Mouse (Mus musculus): ENCODE measurements around the gene Cd5l. TPM values are rescaled to one million over a fixed set of nuclear protein-coding genes. Genes with fewer than 3 reads are reported as not detected.

The Cd5l gene
- polyA plus RNA-seq, 1 experiment from 2014 or later, result 3.2 TPM

DNA sequence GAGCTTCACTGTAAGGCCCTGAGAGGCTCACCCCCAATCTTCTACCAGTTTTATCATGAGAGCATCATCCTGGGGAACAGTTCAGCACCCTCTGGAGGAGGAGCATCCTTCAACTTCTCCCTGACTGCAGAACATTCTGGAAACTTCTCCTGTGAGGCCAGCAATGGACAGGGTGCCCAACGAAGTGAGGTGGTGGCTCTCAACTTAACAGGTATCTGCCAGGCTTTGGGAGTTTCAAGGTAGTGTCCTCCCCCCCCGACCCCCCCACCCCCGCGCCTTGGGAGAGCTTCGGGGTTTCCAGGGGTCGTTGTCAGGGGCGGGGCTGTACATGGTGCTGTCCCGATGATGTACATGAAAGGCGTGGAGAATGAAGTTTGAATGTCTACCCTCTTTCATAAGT lies 27.4 kb downstream of the Cd5l start:
- Histone ChIP-seq H3K27ac (ENCODE audit: low read depth, low read length) (no peak overlapping the region), H3K4me2 (no peak overlapping the region), H3K9ac (ENCODE audit: low read depth, low read length) (no peak overlapping the region), H3K36me3 (ENCODE audit: control insufficient read depth, insufficient read depth, low read length) (no peaks in the 10 kb centered on the region), H3K4me1 (replicated peaks; ENCODE audit: control insufficient read depth, insufficient read depth, low read length) (no peaks in the 10 kb centered on the region), H3K27me3 (replicated peaks; ENCODE audit: control insufficient read depth, insufficient read depth, low read length) (no peaks in the 10 kb centered on the region), H3K4me3 (ENCODE audit: low read depth, low read length) (no peak overlapping the region), H3K9me3 (ENCODE audit: control insufficient read depth, low read length) (no peaks in the 10 kb centered on the region)
- no peak for DNase-seq (ENCODE audit: low spot score)
- WGBS, result 83% methylated on average over 7 of the region's 9 CpGs
- no peak for ATAC-seq (replicated peaks; ENCODE audit: low FRiP score)

DNA sequence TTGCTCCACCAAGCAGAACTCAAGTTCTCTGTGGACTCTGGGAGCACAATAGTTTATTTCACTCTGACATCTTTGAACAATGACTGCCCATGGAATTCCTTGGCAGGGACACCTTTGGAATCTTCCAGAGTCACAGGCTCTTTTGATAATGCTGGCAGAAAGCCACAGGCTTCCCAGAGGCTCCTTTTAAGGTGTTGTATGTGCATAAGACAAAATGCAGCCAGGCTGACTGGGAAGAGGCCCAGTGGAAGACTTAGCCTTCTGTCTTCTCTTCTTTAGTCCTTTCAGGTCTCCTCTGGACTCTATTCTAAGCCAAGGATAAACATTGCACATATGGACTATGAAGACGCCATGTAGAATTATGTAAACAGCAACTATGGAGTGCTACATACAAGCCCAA lies 33.3 kb downstream of the Cd5l start:
- Histone ChIP-seq H3K9me3 (ENCODE audit: control insufficient read depth, low read length) (no peaks in the 10 kb centered on the region), H3K27ac (ENCODE audit: low read depth, low read length) (no peak overlapping the region), H3K9ac (ENCODE audit: low read depth, low read length) (no peak overlapping the region), H3K4me3 (ENCODE audit: low read depth, low read length) (no peak overlapping the region), H3K4me1 (replicated peaks; ENCODE audit: control insufficient read depth, insufficient read depth, low read length) (no peaks in the 10 kb centered on the region), H3K36me3 (ENCODE audit: control insufficient read depth, insufficient read depth, low read length) (no peaks in the 10 kb centered on the region), H3K27me3 (replicated peaks; ENCODE audit: control insufficient read depth, insufficient read depth, low read length) (no peaks in the 10 kb centered on the region), H3K4me2 (no peak overlapping the region)
- WGBS, result 76% methylated on average over 1 of the region's 1 CpGs
- DNase-seq (ENCODE audit: low spot score), result no peak
- no peak for ATAC-seq (replicated peaks; ENCODE audit: low FRiP score)

DNA sequence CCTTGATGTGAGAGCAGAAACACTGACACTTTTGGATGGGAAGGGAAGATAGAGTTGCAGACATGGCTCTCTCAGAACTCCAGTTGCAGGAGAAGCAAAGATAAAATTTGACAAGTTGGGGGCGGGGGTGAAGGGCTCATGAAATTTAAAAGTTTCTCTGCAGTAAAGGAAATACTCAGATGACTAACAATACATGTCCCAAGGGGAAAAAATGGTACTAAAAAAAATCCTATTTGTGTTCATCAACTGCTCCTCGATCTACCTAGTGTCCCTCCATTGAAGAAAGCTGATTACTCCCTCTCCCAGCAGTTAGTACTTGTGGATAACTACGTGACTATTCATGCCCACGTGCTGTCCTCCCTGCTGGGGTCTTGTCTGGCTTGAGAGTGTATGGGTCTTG lies 41.1 kb downstream of the Cd5l start:
- ATAC-seq (replicated peaks; ENCODE audit: low FRiP score), result no peak
- no peaks in the 10 kb centered on the region for H3K4me1 ChIP-seq (replicated peaks; ENCODE audit: control insufficient read depth, insufficient read depth, low read length)
- H3K36me3 ChIP-seq (ENCODE audit: control insufficient read depth, insufficient read depth, low read length), result no peaks in the 10 kb centered on the region
- DNase-seq (ENCODE audit: low spot score), result no peak
- WGBS, result 58% methylated on average over 4 of the region's 4 CpGs
- no peak overlapping the region for H3K27ac ChIP-seq (ENCODE audit: low read depth, low read length)
- H3K4me2 ChIP-seq, result no peak overlapping the region
- H3K27me3 ChIP-seq (replicated peaks; ENCODE audit: control insufficient read depth, insufficient read depth, low read length), result no peaks in the 10 kb centered on the region
- H3K4me3 ChIP-seq (ENCODE audit: low read depth, low read length), result no peak overlapping the region
- no peaks in the 10 kb centered on the region for H3K9me3 ChIP-seq (ENCODE audit: control insufficient read depth, low read length)
- H3K9ac ChIP-seq (ENCODE audit: low read depth, low read length), result no peak overlapping the region

DNA sequence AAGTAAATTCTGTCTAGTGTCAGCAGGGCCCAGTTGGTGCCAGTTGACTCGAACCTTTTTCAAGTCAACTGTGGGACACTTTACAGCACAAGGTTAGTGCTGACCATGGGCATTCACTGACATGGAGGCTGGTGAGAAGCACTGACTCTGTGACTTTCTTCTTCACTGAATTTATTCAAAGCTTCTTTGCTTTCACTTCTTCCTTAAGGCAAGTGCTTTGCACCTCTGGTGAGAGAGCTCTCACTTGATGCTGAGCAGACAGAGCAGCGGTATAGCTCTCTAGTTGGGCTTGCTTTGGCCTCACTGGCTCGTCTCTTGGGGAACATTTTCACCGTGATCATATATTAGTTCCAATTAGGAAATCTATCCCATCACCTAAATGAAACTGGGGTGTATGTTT lies 42.2 kb downstream of the Cd5l start:
- Histone ChIP-seq H3K36me3 (ENCODE audit: control insufficient read depth, insufficient read depth, low read length) (no peaks in the 10 kb centered on the region), H3K4me1 (replicated peaks; ENCODE audit: control insufficient read depth, insufficient read depth, low read length) (no peaks in the 10 kb centered on the region), H3K27me3 (replicated peaks; ENCODE audit: control insufficient read depth, insufficient read depth, low read length) (no peaks in the 10 kb centered on the region), H3K9me3 (ENCODE audit: control insufficient read depth, low read length) (no peaks in the 10 kb centered on the region), H3K27ac (ENCODE audit: low read depth, low read length) (no peak overlapping the region), H3K4me3 (ENCODE audit: low read depth, low read length) (no peak overlapping the region), H3K4me2 (no peak overlapping the region), H3K9ac (ENCODE audit: low read depth, low read length) (no peak overlapping the region)
- 73% methylated on average over 4 of the region's 4 CpGs for WGBS
- no peak for DNase-seq (ENCODE audit: low spot score)
- no peak for ATAC-seq (replicated peaks; ENCODE audit: low FRiP score)

DNA sequence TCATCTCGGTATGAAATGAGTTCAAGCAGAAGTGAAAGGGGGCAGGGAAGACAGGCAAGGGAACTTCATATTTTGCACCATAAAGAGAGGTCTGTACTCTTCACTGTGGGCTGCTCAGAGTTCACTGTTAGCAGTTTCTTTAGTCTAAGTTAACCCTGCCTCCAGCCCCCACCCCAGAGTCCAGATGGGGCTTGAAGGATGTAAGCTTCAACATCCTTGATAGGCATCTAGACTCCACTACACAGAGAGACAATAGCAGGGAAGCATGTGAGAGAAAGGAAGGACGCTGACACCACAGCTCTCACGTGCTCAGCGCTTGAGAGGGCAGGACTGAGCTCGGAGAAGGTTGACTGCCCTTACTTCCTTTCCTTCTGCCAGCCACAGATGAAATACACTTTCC lies 43.6 kb downstream of the Cd5l start:
- DNase-seq (ENCODE audit: low spot score), result no peak
- WGBS, result 49% methylated on average over 5 of the region's 5 CpGs

DNA sequence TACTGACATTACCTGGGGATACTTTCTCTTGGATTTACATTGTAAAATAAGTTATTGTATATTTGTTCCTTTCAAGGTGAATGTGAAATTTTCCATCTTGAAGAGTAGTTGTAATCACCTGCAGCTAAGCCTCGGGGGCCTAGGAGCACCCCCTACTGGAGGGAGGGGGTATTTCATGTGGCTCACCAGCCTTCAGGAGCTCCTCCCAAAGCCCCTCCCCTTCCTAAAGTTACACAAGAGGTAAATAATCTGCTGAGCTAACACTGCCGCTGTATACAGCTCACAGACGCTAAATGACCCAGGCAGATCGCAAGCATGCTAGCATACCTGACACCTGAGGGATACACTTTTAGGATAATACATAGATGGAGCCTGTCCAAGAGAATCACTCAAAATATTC lies 50.5 kb downstream of the Cd5l start:
- Histone ChIP-seq H3K4me3 (ENCODE audit: low read depth, low read length) (no peak overlapping the region), H3K9me3 (ENCODE audit: control insufficient read depth, low read length) (no peaks in the 10 kb centered on the region), H3K27ac (ENCODE audit: low read depth, low read length) (no peak overlapping the region), H3K9ac (ENCODE audit: low read depth, low read length) (no peak overlapping the region), H3K36me3 (ENCODE audit: control insufficient read depth, insufficient read depth, low read length) (no peaks in the 10 kb centered on the region), H3K4me1 (replicated peaks; ENCODE audit: control insufficient read depth, insufficient read depth, low read length) (no peaks in the 10 kb centered on the region), H3K27me3 (replicated peaks; ENCODE audit: control insufficient read depth, insufficient read depth, low read length) (no peaks in the 10 kb centered on the region), H3K4me2 (no peak overlapping the region)
- 18% methylated on average over 4 of the region's 4 CpGs for WGBS
- ATAC-seq (replicated peaks; ENCODE audit: low FRiP score) (0 out of 2 replicates have a peak, but pooled peaks have one; percentile 29), DNase-seq (ENCODE audit: low spot score) (peak; percentile 33)

More for the DNA sequence above, 43.6 kb downstream of the Cd5l start:
- Histone ChIP-seq H3K9me3 (ENCODE audit: control insufficient read depth, low read length) (no peaks in the 10 kb centered on the region), H3K4me2 (no peak overlapping the region), H3K27me3 (replicated peaks; ENCODE audit: control insufficient read depth, insufficient read depth, low read length) (no peaks in the 10 kb centered on the region), H3K36me3 (ENCODE audit: control insufficient read depth, insufficient read depth, low read length) (no peaks in the 10 kb centered on the region), H3K4me3 (ENCODE audit: low read depth, low read length) (no peak overlapping the region), H3K27ac (ENCODE audit: low read depth, low read length) (no peak overlapping the region), H3K9ac (ENCODE audit: low read depth, low read length) (no peak overlapping the region), H3K4me1 (replicated peaks; ENCODE audit: control insufficient read depth, insufficient read depth, low read length) (no peaks in the 10 kb centered on the region)
- ATAC-seq (replicated peaks; ENCODE audit: low FRiP score), result no peak

DNA sequence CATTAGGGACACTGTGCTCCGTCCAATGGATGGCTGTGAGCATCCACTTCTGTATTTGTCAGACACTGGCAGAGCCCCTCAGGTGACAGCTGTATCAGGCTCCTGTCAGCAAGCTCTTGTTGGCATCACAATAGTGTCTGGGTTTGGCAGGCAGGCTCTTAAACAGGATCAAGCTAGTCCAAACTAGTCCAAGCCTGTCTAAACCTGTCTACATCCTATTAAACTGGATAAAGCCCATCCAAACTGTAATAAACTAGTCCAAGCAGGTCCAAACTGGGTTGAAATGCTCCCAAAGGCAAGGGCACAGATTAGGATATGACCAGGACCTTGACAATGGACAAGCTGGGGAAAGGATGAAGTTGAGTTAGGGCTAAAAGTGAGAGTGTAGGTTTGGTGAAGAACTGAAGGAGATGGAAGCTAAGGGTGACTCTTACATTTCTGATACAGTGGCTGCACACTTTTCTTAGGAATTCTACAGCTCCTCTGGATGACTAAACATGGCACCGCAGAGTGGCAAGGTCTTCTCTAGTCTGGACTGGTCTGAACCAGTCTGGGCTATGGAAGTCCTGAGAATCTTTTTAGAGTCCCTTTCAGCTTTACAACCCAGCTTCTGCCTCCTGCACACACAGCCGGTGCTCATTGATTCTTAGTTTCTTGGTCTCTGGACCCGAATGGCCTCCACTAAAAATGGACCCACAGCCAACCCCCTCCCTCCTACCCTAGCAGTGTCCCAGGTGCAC lies 51.7 kb downstream of the Cd5l start:
- ATAC-seq (replicated peaks; ENCODE audit: low FRiP score), result no peak

DNA sequence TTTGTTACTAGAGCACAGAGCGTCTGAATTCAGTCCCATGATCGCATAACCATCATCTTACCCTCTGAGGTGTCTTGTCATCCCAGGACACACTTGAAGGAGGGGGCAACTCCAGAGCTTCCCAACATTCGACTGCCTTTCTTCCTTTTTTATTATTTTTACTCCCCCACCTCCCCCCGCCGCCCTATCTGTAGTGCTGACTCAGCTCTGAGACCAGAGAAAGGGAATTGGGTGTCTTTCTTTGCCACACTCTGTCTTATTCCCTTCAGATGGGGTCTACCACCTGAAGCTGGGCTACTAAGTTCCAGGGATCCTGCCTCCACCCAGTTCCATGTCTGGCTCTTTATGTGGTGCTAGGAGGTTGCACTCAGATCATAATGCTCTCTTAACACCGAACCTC lies 52.9 kb downstream of the Cd5l start:
- no peaks in the 10 kb centered on the region for H3K27me3 ChIP-seq (replicated peaks; ENCODE audit: control insufficient read depth, insufficient read depth, low read length)
- H3K9ac ChIP-seq (ENCODE audit: low read depth, low read length), result no peak overlapping the region
- no peak overlapping the region for H3K27ac ChIP-seq (ENCODE audit: low read depth, low read length)
- no peak overlapping the region for H3K4me2 ChIP-seq
- ATAC-seq (replicated peaks; ENCODE audit: low FRiP score), result no peak; the same call in 1 of the 2 replicates
- 69% methylated on average over 6 of the region's 6 CpGs for WGBS
- no peak for DNase-seq (ENCODE audit: low spot score)
- no peaks in the 10 kb centered on the region for H3K36me3 ChIP-seq (ENCODE audit: control insufficient read depth, insufficient read depth, low read length)
- no peaks in the 10 kb centered on the region for H3K9me3 ChIP-seq (ENCODE audit: control insufficient read depth, low read length)
- H3K4me1 ChIP-seq (replicated peaks; ENCODE audit: control insufficient read depth, insufficient read depth, low read length), result no peaks in the 10 kb centered on the region
- H3K4me3 ChIP-seq (ENCODE audit: low read depth, low read length), result no peak overlapping the region

More for the DNA sequence above, 51.7 kb downstream of the Cd5l start:
- Histone ChIP-seq H3K27ac (ENCODE audit: low read depth, low read length) (no peak overlapping the region), H3K4me1 (replicated peaks; ENCODE audit: control insufficient read depth, insufficient read depth, low read length) (no peaks in the 10 kb centered on the region), H3K4me2 (no peak overlapping the region), H3K9ac (ENCODE audit: low read depth, low read length) (no peak overlapping the region), H3K27me3 (replicated peaks; ENCODE audit: control insufficient read depth, insufficient read depth, low read length) (no peaks in the 10 kb centered on the region), H3K36me3 (ENCODE audit: control insufficient read depth, insufficient read depth, low read length) (no peaks in the 10 kb centered on the region), H3K4me3 (ENCODE audit: low read depth, low read length) (no peak overlapping the region), H3K9me3 (ENCODE audit: control insufficient read depth, low read length) (no peaks in the 10 kb centered on the region)
- no peak for DNase-seq (ENCODE audit: low spot score)
- WGBS, result 84% methylated on average over 4 of the region's 4 CpGs

DNA sequence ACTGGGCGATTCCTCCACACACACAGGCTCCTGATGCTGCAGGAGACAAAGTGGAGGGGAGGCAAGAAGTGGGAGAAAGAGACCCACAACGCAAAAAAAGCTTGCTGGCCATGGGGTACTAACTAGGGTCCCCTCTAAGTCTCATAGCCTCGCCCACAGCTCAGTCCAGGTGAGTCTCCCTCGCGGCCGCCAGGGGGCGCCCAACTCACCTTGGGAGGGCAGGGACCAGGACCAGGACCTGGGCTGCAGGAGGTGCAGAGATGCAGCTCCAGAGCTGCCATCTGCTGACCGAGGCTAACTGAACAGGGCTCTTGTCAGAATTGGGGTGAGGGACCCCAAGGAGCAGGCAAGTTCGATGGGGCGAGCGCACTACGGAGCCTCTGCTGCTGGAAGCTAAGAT lies 53.5 kb downstream of the Cd5l start:
- no peak overlapping the region for H3K4me3 ChIP-seq (ENCODE audit: low read depth, low read length)
- H3K36me3 ChIP-seq (ENCODE audit: control insufficient read depth, insufficient read depth, low read length), result no peaks in the 10 kb centered on the region
- ATAC-seq (replicated peaks; ENCODE audit: low FRiP score) (peak; percentile 54; the same call in 1 of the 2 replicates), DNase-seq (ENCODE audit: low spot score) (peak; percentile 54)
- H3K9ac ChIP-seq (ENCODE audit: low read depth, low read length), result no peak overlapping the region
- no peak overlapping the region for H3K27ac ChIP-seq (ENCODE audit: low read depth, low read length)
- H3K4me2 ChIP-seq, result no peak overlapping the region
- 14% methylated on average over 12 of the region's 12 CpGs for WGBS
- H3K9me3 ChIP-seq (ENCODE audit: control insufficient read depth, low read length), result no peaks in the 10 kb centered on the region
- H3K27me3 ChIP-seq (replicated peaks; ENCODE audit: control insufficient read depth, insufficient read depth, low read length), result no peaks in the 10 kb centered on the region
- no peaks in the 10 kb centered on the region for H3K4me1 ChIP-seq (replicated peaks; ENCODE audit: control insufficient read depth, insufficient read depth, low read length)

Measured in liver, embryonic 11.5 days (tissue).